Mouse (Mus musculus) MEL-GATA-1-ER (cell line): ENCODE measurements around the gene Rreb1.

Source experiments
- DNase-seq: peaks from one replicate; pipeline ENCODE4 v3.0.0-alpha.2; 2012; ENCODE audit warnings: low read depth; ENCODE audit errors: extremely low read depth

The Rreb1 gene

DNA sequence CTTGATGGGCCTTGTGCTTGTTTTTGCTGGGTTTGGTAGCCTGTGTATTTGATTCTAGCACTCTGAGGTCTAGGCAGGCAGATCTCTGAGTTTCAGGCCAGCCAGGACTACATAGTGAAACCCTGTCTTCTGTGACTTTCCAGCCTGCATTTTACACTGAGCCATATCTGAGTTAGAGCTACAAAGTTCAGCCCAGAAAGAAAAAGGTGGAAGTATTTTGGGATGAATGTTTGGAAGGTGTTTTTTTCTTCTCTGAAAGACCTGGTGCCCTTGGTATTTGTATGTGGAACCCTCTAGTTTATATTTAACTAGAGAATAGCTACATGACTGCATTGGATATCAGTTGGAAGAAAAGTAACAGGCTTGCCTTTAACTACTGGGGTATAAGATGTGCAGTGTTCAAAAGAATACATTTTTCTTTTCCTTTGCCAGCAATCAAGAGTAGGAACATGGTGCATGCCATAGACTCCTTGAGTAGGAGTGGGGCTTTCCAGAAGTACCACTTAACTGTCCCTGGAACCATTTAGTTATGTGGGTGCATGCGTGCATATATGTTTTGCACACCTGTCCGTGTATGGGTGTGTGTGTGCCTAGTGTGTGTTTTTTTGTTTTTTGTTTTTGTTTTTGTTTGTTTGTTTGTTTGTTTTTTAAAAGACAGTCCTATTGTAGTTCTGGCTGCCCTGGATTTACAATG, 94.1 kb downstream of the Rreb1 start:
- no peak for DNase-seq

DNA sequence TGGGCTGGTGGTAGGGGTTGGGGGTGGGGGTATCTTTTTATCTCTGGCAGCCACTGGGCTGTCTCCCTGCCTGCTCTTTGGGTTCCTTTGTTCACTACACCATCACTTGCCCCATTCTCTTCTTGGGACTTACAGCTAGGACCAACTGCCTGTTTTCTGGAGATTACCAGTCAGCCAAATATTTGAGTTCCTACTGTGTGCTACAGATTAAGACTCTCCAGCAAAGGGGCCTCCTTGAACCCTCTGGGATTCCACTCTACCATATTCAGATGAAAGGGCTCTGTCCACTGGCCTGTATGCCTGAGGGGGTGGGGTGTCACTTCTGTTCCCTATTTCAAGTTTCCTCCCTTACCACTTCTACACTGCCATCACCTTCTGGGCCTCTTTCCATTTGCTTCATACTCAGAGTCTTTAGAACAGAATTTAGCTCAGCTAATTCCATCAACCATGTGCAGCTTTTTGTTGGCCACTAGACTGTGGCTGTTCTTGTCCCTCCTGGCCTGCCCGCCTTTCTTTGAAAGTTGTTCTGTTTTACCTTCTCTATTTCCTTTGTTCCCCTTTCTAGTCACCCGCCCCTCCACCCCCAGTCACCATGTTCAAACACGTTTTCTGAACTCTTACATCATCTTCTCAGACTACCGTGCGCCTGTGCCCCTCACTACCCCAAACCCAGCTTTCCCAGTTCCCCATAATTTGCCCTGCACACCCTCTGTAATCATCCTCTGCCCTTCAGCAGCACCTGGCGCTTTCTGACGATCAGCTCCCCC, 95.1 kb downstream of the Rreb1 start:
- peak; percentile 71 for DNase-seq

DNA sequence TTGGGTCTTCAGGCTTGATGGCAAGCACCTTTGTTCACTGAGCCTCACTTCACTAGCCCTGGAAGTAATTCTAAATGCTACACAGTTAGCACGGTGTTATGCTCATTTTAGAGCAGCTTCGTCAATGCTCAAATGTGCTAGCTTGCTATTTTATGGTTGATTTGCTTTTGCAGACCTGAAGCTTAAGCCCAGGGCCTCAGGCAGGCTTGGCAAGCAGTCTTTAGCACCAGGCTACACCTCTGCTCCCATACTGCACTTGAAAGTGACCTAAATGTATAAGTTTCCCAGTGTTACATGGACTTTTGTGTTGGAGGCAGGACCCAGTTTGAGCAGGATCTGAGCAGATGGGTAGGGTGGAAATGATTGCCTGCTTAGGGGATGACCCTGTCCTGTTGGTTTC, 97.7 kb downstream of the Rreb1 start:
- no peak for DNase-seq

- no peak for DNase-seq
Measured at GRCm38 (mm10) chr13:37876366-37876765, 98.2 kb downstream of the Rreb1 start.

- DNase-seq: no peak
Measured at GRCm38 (mm10) chr13:37876836-37877235, 98.6 kb downstream of the Rreb1 start.

DNA sequence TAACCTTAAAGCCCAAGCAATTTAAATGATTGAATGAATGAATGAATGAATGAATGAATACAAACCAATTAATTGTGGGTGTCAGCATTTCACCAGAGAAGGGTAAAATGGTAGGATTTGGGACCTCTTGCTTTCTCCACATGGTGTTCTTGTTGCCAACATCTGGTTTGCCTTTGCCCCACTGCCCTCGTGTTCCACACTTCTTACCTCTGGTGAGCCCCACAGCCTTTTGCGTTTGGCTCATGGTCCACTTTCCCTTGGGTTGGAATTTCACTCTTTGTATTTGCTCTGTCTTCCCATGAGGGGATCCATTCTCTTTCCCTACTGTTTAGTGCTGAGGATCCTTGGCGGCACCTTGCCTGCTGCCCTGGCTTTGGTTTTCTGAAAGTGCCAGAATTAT, 99.0 kb downstream of the Rreb1 start:
- DNase-seq: no peak

DNA sequence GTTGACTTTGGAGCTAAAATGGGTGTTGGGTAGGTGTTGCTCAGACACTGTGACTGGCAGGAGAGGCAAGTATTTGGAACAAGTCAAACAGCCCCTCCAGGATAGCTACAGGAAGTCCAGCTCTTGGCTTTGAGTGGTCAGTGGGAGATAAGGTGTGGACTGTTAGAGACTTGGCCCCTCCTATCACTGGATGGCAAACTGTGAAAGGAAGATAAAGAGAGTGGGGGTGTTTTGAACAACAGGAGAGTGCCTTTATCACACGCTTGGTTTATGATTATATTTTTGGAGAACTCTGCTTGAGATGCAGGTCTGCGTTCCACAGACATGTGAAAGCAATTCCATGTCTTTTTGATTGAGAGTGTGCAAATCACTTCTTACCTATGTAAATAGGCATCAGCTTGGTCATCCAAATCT, 100.7 kb downstream of the Rreb1 start:
- DNase-seq: peak; percentile 75

DNA sequence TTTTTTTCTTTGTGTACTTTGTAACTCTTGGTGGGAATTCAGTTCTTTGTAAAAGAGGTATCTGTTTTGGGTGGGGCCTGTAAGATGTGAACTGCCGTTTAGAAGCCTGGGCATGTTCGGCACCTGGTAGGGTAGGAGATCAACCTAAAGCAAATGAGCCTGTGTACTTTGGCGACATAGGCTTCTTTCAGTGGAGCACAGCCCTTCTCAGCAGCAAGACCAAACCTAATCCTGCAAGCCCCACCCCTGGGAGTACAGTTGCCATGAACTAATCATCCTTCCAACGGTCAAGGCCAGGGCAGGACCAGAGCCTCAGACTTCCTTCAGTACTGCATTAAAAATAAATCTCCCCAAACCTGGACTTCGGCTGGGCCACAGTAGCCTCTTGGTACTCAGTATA, 101.4 kb downstream of the Rreb1 start:
- DNase-seq: no peak

GRCm38 (mm10) chr13:37880035-37880434, 101.8 kb downstream of the Rreb1 start:
- no peak for DNase-seq

DNA sequence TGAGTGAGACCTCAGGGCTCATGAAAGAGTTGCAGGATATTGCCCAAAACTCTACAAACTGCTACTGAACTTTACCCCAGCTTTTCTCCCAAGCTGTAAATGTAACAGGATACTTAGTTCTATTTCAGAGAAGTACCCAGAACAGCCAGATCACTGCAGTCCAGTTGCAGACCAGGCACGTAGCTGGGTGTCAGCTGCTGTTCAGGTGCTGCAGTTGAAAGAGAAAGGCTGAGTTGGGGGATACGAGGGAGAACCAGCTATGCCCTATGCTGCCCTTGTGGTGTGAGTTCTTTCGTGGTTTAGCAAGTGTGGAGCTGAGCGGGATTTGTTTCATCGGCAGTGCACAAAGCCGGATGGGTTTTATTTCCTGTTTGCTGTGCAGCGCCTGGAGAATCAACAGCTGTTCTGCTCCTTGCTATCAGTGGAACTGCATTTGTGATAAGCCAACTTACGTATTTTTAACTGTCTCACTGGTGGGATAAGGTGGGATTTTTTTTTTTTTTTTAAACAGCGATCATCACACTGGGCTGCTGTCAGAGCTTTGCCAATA, 102.5 kb downstream of the Rreb1 start:
- peak; percentile 70 for DNase-seq

GRCm38 (mm10) chr13:37882521-37882920, 104.3 kb downstream of the Rreb1 start:
- no peak for DNase-seq

DNA sequence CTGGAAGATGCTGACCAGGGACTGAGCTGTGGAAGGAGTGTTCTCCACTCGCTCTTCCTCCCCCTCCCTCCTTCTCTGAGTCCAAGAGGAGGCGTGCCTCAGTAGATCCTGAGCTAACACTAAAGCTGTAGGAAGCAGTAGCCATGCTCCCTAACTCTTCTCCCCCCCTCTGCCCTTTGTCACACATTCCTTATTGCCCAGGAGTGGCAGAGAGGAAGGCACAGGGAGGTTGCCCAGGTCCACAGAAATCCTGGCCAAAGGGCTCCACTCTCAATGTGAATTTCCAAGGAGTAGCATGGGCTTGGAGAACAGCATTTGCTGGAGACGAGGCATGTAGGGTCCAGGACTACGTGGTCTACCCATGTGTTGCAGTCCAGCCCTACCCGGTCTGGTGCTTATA, 104.8 kb downstream of the Rreb1 start:
- DNase-seq: no peak

- peak; percentile 68 for DNase-seq
Measured at GRCm38 (mm10) chr13:37885392-37885791, 107.2 kb downstream of the Rreb1 start.

- DNase-seq: no peak
Measured at GRCm38 (mm10) chr13:37886024-37886423, 107.8 kb downstream of the Rreb1 start.

GRCm38 (mm10) chr13:37894756-37895155, 116.6 kb downstream of the Rreb1 start:
- no peak for DNase-seq

GRCm38 (mm10) chr13:37895564-37896254, 117.5 kb downstream of the Rreb1 start:
- no peak for DNase-seq

- no peak for DNase-seq
Measured at GRCm38 (mm10) chr13:37896423-37896822, 118.2 kb downstream of the Rreb1 start.

- no peak for DNase-seq
Measured at GRCm38 (mm10) chr13:37898772-37899171, 120.6 kb downstream of the Rreb1 start.

DNA sequence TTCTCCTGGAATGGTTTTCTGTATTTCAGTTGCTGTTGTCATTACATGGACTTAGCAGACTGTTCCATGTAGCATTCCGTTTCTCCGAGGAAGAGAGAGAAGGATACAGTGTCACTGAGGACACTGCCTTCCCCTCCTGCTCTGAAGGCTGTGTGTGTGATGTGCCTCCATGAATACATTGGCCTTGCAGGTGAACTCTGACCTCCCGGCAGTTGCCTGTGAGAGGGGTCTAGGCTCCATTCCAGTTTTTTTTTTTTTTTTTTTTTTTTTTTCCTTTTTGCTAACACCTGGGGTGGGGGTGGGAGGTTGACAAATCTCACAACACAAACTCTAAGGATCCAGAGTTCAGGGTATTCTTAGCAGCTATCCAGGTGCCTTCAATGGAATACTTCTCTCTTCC, 124.8 kb downstream of the Rreb1 start:
- no peak for DNase-seq

- DNase-seq: no peak
Measured at GRCm38 (mm10) chr13:37903476-37903875, 125.3 kb downstream of the Rreb1 start.

DNA sequence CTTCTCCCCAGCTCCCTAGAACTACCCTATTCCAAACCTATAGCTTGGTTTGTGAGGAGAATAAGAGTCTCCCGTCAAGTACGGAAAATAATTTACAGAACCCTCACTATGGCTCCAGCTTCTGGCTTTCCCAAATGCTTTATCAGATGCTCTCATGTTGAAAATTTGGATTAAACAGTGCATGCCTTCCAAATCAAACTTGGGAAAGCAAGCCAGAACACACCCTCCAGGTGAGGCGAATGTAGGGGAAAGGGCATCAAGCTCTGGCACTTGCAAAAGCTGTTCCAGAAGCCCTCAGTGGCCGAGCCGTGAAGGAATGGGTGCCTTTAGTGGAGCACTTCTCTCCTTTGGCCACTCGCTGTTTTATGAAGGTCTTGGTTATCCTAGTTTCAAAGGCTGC, 126.2 kb downstream of the Rreb1 start:
- no peak for DNase-seq

- no peak for DNase-seq
Measured at GRCm38 (mm10) chr13:37908061-37908460, 129.9 kb downstream of the Rreb1 start.
